Mouse (Mus musculus): Measurements from ENCODE around the gene Atp5l. TPM values are rescaled to one million over a fixed set of nuclear protein-coding genes. Genes with fewer than 3 reads are reported as not detected.

Gene Atp5l
- total RNA-seq, 1 experiment = 732 TPM

- Histone ChIP-seq H3K9me3 (ENCODE audit: control insufficient read depth, insufficient read depth, low read depth, low read length) (peaks cover 2% of the 10 kb centered on the region; the same call in 1 of the 2 replicates), H3K36me3 (ENCODE audit: control insufficient read depth, insufficient read depth, low read length, poor library complexity, severe bottlenecking) (peaks cover 26% of the 10 kb centered on the region), H3K4me3 (ENCODE audit: insufficient read depth in 1 of 2, low read depth in 1 of 2, low read length in 2 of 2, poor library complexity in 1 of 2, severe bottlenecking in 1 of 2) (no peak overlapping the region), H3K4me1 (ENCODE audit: control insufficient read depth in 2 of 2, insufficient read depth in 2 of 2, low read length in 2 of 2, poor library complexity in 1 of 2) (peaks cover 2 to 10% of the 10 kb centered on the region in 2 experiments; a peak in 3 of 4 replicates), H3K27ac (ENCODE audit: insufficient read depth, low read depth, low read length, poor library complexity, severe bottlenecking) (no peak overlapping the region), H3K9ac (ENCODE audit: insufficient read depth, low read depth, low read length, poor library complexity, severe bottlenecking) (no peak overlapping the region)
- TF ChIP-seq HCFC1 (IDR thresholded peaks at IDR 0.05; ENCODE audit: borderline replicate concordance, insufficient read depth, low read length) = no peak
- no peak for TF ChIP-seq CHD2 (IDR thresholded peaks at IDR 0.05; ENCODE audit: low read depth, low read length)
- TF ChIP-seq MAFK (IDR thresholded peaks at IDR 0.05; ENCODE audit: insufficient read depth, low read depth, low read length) = no peak
- no peak for DNase-seq (ENCODE audit: low read depth, low spot score)
- in situ Hi-C loops (cut with MboI; ENCODE audit: low sequenced_read_pairs in 2 of 2, unreplicated experiment in 2 of 2) = no loop called here
Observed at GRCm38 (mm10) chr9:44866501-44867240, 53.9 kb downstream of the Atp5l start.

Other genes starting within 250 kb of the Atp5l start
- not detected in 2 replicates for gene Treh, start 247.5 kb downstream of the Atp5l start, total RNA-seq (2012; rRNA removed)
- 25.8 and 44.0 TPM in 2 replicates for gene Phldb1, start 185.5 kb downstream of the Atp5l start, total RNA-seq (2012; rRNA removed)
- 46.4 and 72.3 TPM in 2 replicates for gene Arcn1, start 152.9 kb downstream of the Atp5l start, total RNA-seq (2012; rRNA removed)
- 49.1 and 64.4 TPM in 2 replicates for gene Ift46, start 152.8 kb downstream of the Atp5l start, total RNA-seq (2012; rRNA removed)
- gene Tmem25, start 121.4 kb downstream of the Atp5l start, total RNA-seq (2012; rRNA removed) = 0.54 and 1.0 TPM in 2 replicates
- gene Ttc36, start 117.7 kb downstream of the Atp5l start, total RNA-seq (2012; rRNA removed) = 0.80 and 2.2 TPM in 2 replicates
- 23.6 and 25.2 TPM in 2 replicates for gene Kmt2a, start 39.4 kb downstream of the Atp5l start, total RNA-seq (2012; rRNA removed)
- gene Ube4a, start 44.9 kb upstream of the Atp5l start, total RNA-seq (2012; rRNA removed) = 46.5 and 56.3 TPM in 2 replicates
- 0.27 TPM in 1 of 2 replicates, not detected in the other for gene Cd3g, start 59.7 kb upstream of the Atp5l start, total RNA-seq (2012; rRNA removed)
- not detected in 2 replicates for gene Cd3d, start 61.0 kb upstream of the Atp5l start, total RNA-seq (2012; rRNA removed)
- 3.2 and 4.0 TPM in 2 replicates for gene Cd3e, start 88.9 kb upstream of the Atp5l start, total RNA-seq (2012; rRNA removed)
- 13.3 and 18.9 TPM in 2 replicates for gene Mpzl2, start 119.1 kb upstream of the Atp5l start, total RNA-seq (2012; rRNA removed)
- 5.0 and 5.2 TPM in 2 replicates for gene Mpzl3, start 134.4 kb upstream of the Atp5l start, total RNA-seq (2012; rRNA removed)
- gene Jaml, start 158.4 kb upstream of the Atp5l start, total RNA-seq (2012; rRNA removed) = 0.16 and 0.40 TPM in 2 replicates
- gene Scn2b, start 197.0 kb upstream of the Atp5l start, total RNA-seq (2012; rRNA removed) = 1.1 and 1.7 TPM in 2 replicates
- gene Scn4b, start 217.7 kb upstream of the Atp5l start, total RNA-seq (2012; rRNA removed) = 0.32 and 0.45 TPM in 2 replicates

Measured in ES-E14 (cell line).